Mouse (Mus musculus) heart, embryonic 14.5 days (tissue): ENCODE results near the gene Tbx3. TPM values are rescaled to one million over a fixed set of nuclear protein-coding genes. Genes with fewer than 3 reads are reported as not detected.
A peak's percentile ranks its signal among the peaks of the same experiment; 100 is the strongest.

Experiments used
- ATAC-seq: fragments of 200-750 bp; cut with Nextera tagmentation; 2 replicates; pipeline ENCODE4 v1.8.0; 2017; ENCODE audit warnings: low read depth, moderate TSS enrichment; ENCODE audit not compliant: insufficient number of reproducible peaks, insufficient read depth, low FRiP score
- H3K27ac ChIP-seq, 2 experiments: fragments of 200-500 bp in 1 of 2; fragments of 300-500 bp in 1 of 2; sonication (generic) in 1 of 2; replicated peaks in 1 of 2; 2 replicates each; pipeline ENCODE4 v1.5.1; 2012 to 2014; ENCODE audit warnings: low read depth in 2 of 2, low read length in 2 of 2, control low read depth in 1 of 2, mild to moderate bottlenecking in 1 of 2, mixed read lengths in 1 of 2; ENCODE audit not compliant: control insufficient read depth in 1 of 2, insufficient read depth in 1 of 2
- H3K27me3 ChIP-seq: fragments of 300-500 bp; sonication (generic); 2 replicates; pipeline ENCODE4 v1.6.1; 2014; ENCODE audit warnings: mild to moderate bottlenecking, low read length, control low read depth; ENCODE audit not compliant: control insufficient read depth, insufficient read depth
- H3K36me3 ChIP-seq: fragments of 300-500 bp; sonication (generic); 2 replicates; pipeline ENCODE4 v1.6.1; 2014; ENCODE audit warnings: mild to moderate bottlenecking, control low read depth, low read length, mixed read lengths; ENCODE audit not compliant: control insufficient read depth, insufficient read depth
- H3K4me1 ChIP-seq, 2 experiments: fragments of 200-500 bp in 1 of 2; fragments of 300-500 bp in 1 of 2; sonication (generic) in 1 of 2; 2 replicates each; pipeline ENCODE4 v1.6.1; 2012 to 2014; ENCODE audit warnings: low read length in 2 of 2, control low read depth in 1 of 2, mixed read lengths in 1 of 2; ENCODE audit not compliant: control insufficient read depth in 2 of 2, insufficient read depth in 2 of 2
- H3K4me2 ChIP-seq: fragments of 300-500 bp; sonication (generic); 2 replicates; pipeline ENCODE4 v1.6.1; 2014; ENCODE audit warnings: mild to moderate bottlenecking, low read length
- H3K4me3 ChIP-seq, 2 experiments: fragments of 200-500 bp in 1 of 2; fragments of 300-500 bp in 1 of 2; sonication (generic) in 1 of 2; 2 replicates each; pipeline ENCODE4 v1.5.1; 2012 to 2014; ENCODE audit warnings: low read length in 2 of 2, mild to moderate bottlenecking in 2 of 2, control low read depth in 1 of 2, low read depth in 1 of 2, moderate library complexity in 1 of 2; ENCODE audit not compliant: control insufficient read depth in 1 of 2, insufficient read depth in 1 of 2
- H3K9ac ChIP-seq: fragments of 300-500 bp; sonication (generic); 2 replicates; pipeline ENCODE4 v1.6.1; 2014; ENCODE audit warnings: mild to moderate bottlenecking, low read length
- H3K9me3 ChIP-seq: fragments of 300-500 bp; sonication (generic); 2 replicates; pipeline ENCODE4 v1.6.1; 2016; ENCODE audit warnings: low read length, control low read depth; ENCODE audit not compliant: control insufficient read depth
- WGBS: fragments of 180-500 bp; shearing (Covaris S2); extraction: QIAGEN DNeasy Blood & Tissue Kit; methylation state at CpG from one replicate; pipeline ENCODE4 v1.1.7; 2014; 5-methylcytosine and 5-hydroxymethylcytosine counted together
- polyA plus RNA-seq: library from polyadenylated mRNA; unstranded; fragments of >200 nt; fragmentation: Nextera tagmentation; extraction: Ambion mirVana; gene quantifications from 2 replicates; pipeline ENCODE4 v1.2.1, GENCODE M21; 2014

The Tbx3 gene
- polyA plus RNA-seq, 1 experiment from 2014 or later, result 7.9 TPM

- no peak overlapping the region for H3K4me2 ChIP-seq
- 50% methylated on average over 5 of the region's 5 CpGs for WGBS
- no peaks in the 10 kb centered on the region for H3K9me3 ChIP-seq
- ATAC-seq, result no peak
- no peak overlapping the region for H3K9ac ChIP-seq
- H3K4me3 ChIP-seq, result no peak overlapping the region
- H3K27me3 ChIP-seq, result peaks cover 96% of the 10 kb centered on the region
- H3K4me1 ChIP-seq, result peaks cover 8 to 10% of the 10 kb centered on the region in 2 experiments; a peak in 2 of 4 replicates
- H3K36me3 ChIP-seq, result no peaks in the 10 kb centered on the region
- no peak overlapping the region for H3K27ac ChIP-seq
Measured at GRCm38 (mm10) chr5:119683861-119684260, 13.4 kb downstream of the Tbx3 start.

- ATAC-seq, result no peak
- H3K4me2 ChIP-seq, result no peak overlapping the region
- no peaks in the 10 kb centered on the region for H3K36me3 ChIP-seq
- no peaks in the 10 kb centered on the region for H3K9me3 ChIP-seq
- H3K27me3 ChIP-seq, result peaks cover 98% of the 10 kb centered on the region
- 19% methylated on average over 15 of the region's 15 CpGs for WGBS
- no peak overlapping the region for H3K4me3 ChIP-seq
- peaks cover 8 to 10% of the 10 kb centered on the region in 2 experiments; a peak in 2 of 4 replicates for H3K4me1 ChIP-seq
- no peak overlapping the region for H3K9ac ChIP-seq
- no peak overlapping the region for H3K27ac ChIP-seq
Measured at GRCm38 (mm10) chr5:119684701-119685391, 14.4 kb downstream of the Tbx3 start.

- no peak for ATAC-seq
- H3K4me3 ChIP-seq, result peak overlapping the region; percentile 21 to 34
- no peaks in the 10 kb centered on the region for H3K9me3 ChIP-seq
- 6% methylated on average over 22 of the region's 22 CpGs for WGBS
- peak overlapping the region; percentile 68 for H3K4me2 ChIP-seq
- H3K27ac ChIP-seq, result no peak overlapping the region
- peaks cover 98% of the 10 kb centered on the region for H3K27me3 ChIP-seq
- peak overlapping the region; percentile 1; the same call in 1 of the 2 replicates for H3K9ac ChIP-seq
- no peaks in the 10 kb centered on the region for H3K36me3 ChIP-seq
- H3K4me1 ChIP-seq, result peaks cover 5 to 6% of the 10 kb centered on the region in 2 experiments; a peak in 2 of 4 replicates
Measured at GRCm38 (mm10) chr5:119685446-119686198, 15.2 kb downstream of the Tbx3 start.

GRCm38 (mm10) chr5:119686199-119686964 lies 15.9 kb downstream of the Tbx3 start:
- ATAC-seq, result no peak
- peak overlapping the region; percentile 21 to 34 for H3K4me3 ChIP-seq
- no peaks in the 10 kb centered on the region for H3K36me3 ChIP-seq
- WGBS, result 3% methylated on average over 30 of the region's 30 CpGs
- H3K27me3 ChIP-seq, result peaks cover 97% of the 10 kb centered on the region
- H3K27ac ChIP-seq, result no peak overlapping the region
- peak overlapping the region; percentile 68 for H3K4me2 ChIP-seq
- peak overlapping the region; percentile 1; the same call in 1 of the 2 replicates for H3K9ac ChIP-seq
- H3K4me1 ChIP-seq, result peaks cover 5% of the 10 kb centered on the region in 2 experiments; a peak in 1 of 4 replicates
- H3K9me3 ChIP-seq, result no peaks in the 10 kb centered on the region

- Histone ChIP-seq H3K36me3 (no peaks in the 10 kb centered on the region), H3K27ac (no peak overlapping the region), H3K27me3 (peaks cover 93% of the 10 kb centered on the region), H3K9ac (no peak overlapping the region), H3K4me2 (0 out of 2 replicates have a peak overlapping the region, but pooled peaks have one; percentile 19), H3K9me3 (no peaks in the 10 kb centered on the region), H3K4me1 (peaks cover 5% of the 10 kb centered on the region in 2 experiments; a peak in 1 of 4 replicates), H3K4me3 (no peak overlapping the region)
- WGBS, result 7% methylated on average over 36 of the region's 36 CpGs
- ATAC-seq, result no peak; the same call in 1 of the 2 replicates
Measured at GRCm38 (mm10) chr5:119687005-119687855, 16.8 kb downstream of the Tbx3 start.

- H3K4me3 ChIP-seq, result no peak overlapping the region
- H3K27me3 ChIP-seq, result peaks cover 87% of the 10 kb centered on the region
- WGBS, result 22% methylated on average over 22 of the region's 22 CpGs
- ATAC-seq, result no peak
- H3K9ac ChIP-seq, result no peak overlapping the region
- peaks cover 2 to 5% of the 10 kb centered on the region in 2 experiments; a peak in 1 of 4 replicates for H3K4me1 ChIP-seq
- no peaks in the 10 kb centered on the region for H3K9me3 ChIP-seq
- H3K27ac ChIP-seq, result no peak overlapping the region
- no peaks in the 10 kb centered on the region for H3K36me3 ChIP-seq
- H3K4me2 ChIP-seq, result no peak overlapping the region
Measured at GRCm38 (mm10) chr5:119687856-119688206, 17.4 kb downstream of the Tbx3 start.
